Mouse (Mus musculus) spleen, adult 2 months (tissue): Measurements from ENCODE around the gene Fmnl1.

Experiments
- CTCF ChIP-seq: fragments of 200-500 bp; IDR thresholded peaks from 2 replicates; pipeline ENCODE4 v1.5.1; 2011; ENCODE audit warnings: mild to moderate bottlenecking, inconsistent platforms; ENCODE audit not compliant: insufficient read depth, insufficient read length, insufficient replicate concordance; ENCODE audit errors: extremely low read depth
- POLR2A ChIP-seq: fragments of 200-500 bp; IDR thresholded peaks from 2 replicates; pipeline ENCODE4 v1.6.1; 2011; ENCODE audit warnings: low read depth, low read length, inconsistent platforms

- TF ChIP-seq POLR2A (no peak), CTCF (no peak)
These were observed 28.2 kb downstream of the Fmnl1 start for GRCm38 (mm10) chr11:103198911-103199803.
